Mouse (Mus musculus): ENCODE results near the gene Ell.

Ell gene

GRCm38 (mm10) chr8:70539077-70539813 is at the start of gene Ell:
Ell (plus strand) TSS chr8:70539457.
- peak; percentile 99 for DNase-seq (ENCODE audit: low spot score in 2 of 2)

- no peak for DNase-seq (ENCODE audit: low spot score in 2 of 2)
Observed at GRCm38 (mm10) chr8:70489576-70489975, 49.7 kb upstream of the Ell start.

GRCm38 (mm10) chr8:70490061-70490879 is 49.0 kb upstream of the Ell start:
- no peak for DNase-seq (ENCODE audit: low spot score in 2 of 2)

GRCm38 (mm10) chr8:70490880-70491495 is 48.3 kb upstream of the Ell start:
- DNase-seq (ENCODE audit: low spot score in 2 of 2) = no peak

- DNase-seq (ENCODE audit: low spot score in 2 of 2) = no peak
Observed at GRCm38 (mm10) chr8:70492664-70493640, 46.3 kb upstream of the Ell start, which contains the start of gene Crlf1. Crlf1 (plus strand) TSS chr8:70493158.

- DNase-seq (ENCODE audit: low spot score in 2 of 2) = no peak
Observed at GRCm38 (mm10) chr8:70493692-70494415, 45.4 kb upstream of the Ell start.

GRCm38 (mm10) chr8:70494416-70494945 is 44.8 kb upstream of the Ell start:
- no peak for DNase-seq (ENCODE audit: low spot score in 2 of 2)

GRCm38 (mm10) chr8:70495001-70495770 is 44.1 kb upstream of the Ell start:
- DNase-seq (ENCODE audit: low spot score in 2 of 2) = no peak

GRCm38 (mm10) chr8:70495771-70496062 is 43.5 kb upstream of the Ell start:
- DNase-seq (ENCODE audit: low spot score in 2 of 2) = no peak

GRCm38 (mm10) chr8:70500386-70501301 is 38.6 kb upstream of the Ell start:
- DNase-seq (ENCODE audit: low spot score in 2 of 2) = no peak

GRCm38 (mm10) chr8:70501820-70502529 is 37.3 kb upstream of the Ell start:
- DNase-seq (ENCODE audit: low spot score in 2 of 2) = no peak

- DNase-seq (ENCODE audit: low spot score in 2 of 2) = no peak
Observed at GRCm38 (mm10) chr8:70502540-70502939, 36.7 kb upstream of the Ell start.

- DNase-seq (ENCODE audit: low spot score in 2 of 2) = peak; percentile 45 to 51
Observed at GRCm38 (mm10) chr8:70503062-70503750, 36.1 kb upstream of the Ell start.

- no peak for DNase-seq (ENCODE audit: low spot score in 2 of 2)
Observed at GRCm38 (mm10) chr8:70504291-70504716, 35.0 kb upstream of the Ell start.

GRCm38 (mm10) chr8:70504851-70505250 is 34.4 kb upstream of the Ell start:
- DNase-seq (ENCODE audit: low spot score in 2 of 2) = peak; percentile 45 to 72

- DNase-seq (ENCODE audit: low spot score in 2 of 2) = no peak
Observed at GRCm38 (mm10) chr8:70505698-70506327, 33.4 kb upstream of the Ell start.

All from urinary bladder, adult 18-20 months (tissue).